Mouse (Mus musculus): ENCODE results near the gene Cox4i1. TPM values are rescaled to one million over a fixed set of nuclear protein-coding genes. Genes with fewer than 3 reads are reported as not detected.

Cox4i1 gene
- polyA plus RNA-seq, 1 experiment from 2014 or later = 638 TPM

GRCm38 (mm10) chr8:120685097-120685496, 17.1 kb downstream of the Cox4i1 start:
- ATAC-seq (ENCODE audit: low read depth) = no peak

GRCm38 (mm10) chr8:120685591-120685990, 17.6 kb downstream of the Cox4i1 start:
- no peaks in the 10 kb centered on the region; the same call in 1 of the 2 replicates for H3K4me1 ChIP-seq (ENCODE audit: control insufficient read depth, low read depth, low read length)
- H3K27ac ChIP-seq (ENCODE audit: low read length) = peak overlapping the region; percentile 6; the same call in 1 of the 2 replicates
- H3K4me3 ChIP-seq (ENCODE audit: low read depth, low read length) = no peak overlapping the region
- no peaks in the 10 kb centered on the region for H3K9me3 ChIP-seq (replicated peaks; ENCODE audit: control insufficient read depth, low read length)
- 0 out of 2 replicates have a peak, but pooled peaks have one; percentile 19 for ATAC-seq (ENCODE audit: low read depth)
- peaks cover 3% of the 10 kb centered on the region; the same call in 1 of the 2 replicates for H3K27me3 ChIP-seq (ENCODE audit: control insufficient read depth, insufficient read depth, low read depth, low read length)
- no peaks in the 10 kb centered on the region for H3K36me3 ChIP-seq (ENCODE audit: control insufficient read depth, insufficient read depth)
- no peak overlapping the region for H3K4me2 ChIP-seq (ENCODE audit: low read depth, low read length)
- WGBS (ENCODE audit: insufficient replicate concordance) = 58% methylated on average over 8 of the region's 8 CpGs
- H3K9ac ChIP-seq (ENCODE audit: low read depth, low read length) = no peak overlapping the region

More at GRCm38 (mm10) chr8:120685097-120685496, 17.1 kb downstream of the Cox4i1 start:
- H3K27me3 ChIP-seq (ENCODE audit: control insufficient read depth, insufficient read depth, low read depth, low read length) = peaks cover 3% of the 10 kb centered on the region; the same call in 1 of the 2 replicates
- H3K4me1 ChIP-seq (ENCODE audit: control insufficient read depth, low read depth, low read length) = peaks cover 1% of the 10 kb centered on the region
- H3K4me2 ChIP-seq (ENCODE audit: low read depth, low read length) = no peak overlapping the region
- H3K36me3 ChIP-seq (ENCODE audit: control insufficient read depth, insufficient read depth) = no peaks in the 10 kb centered on the region
- H3K4me3 ChIP-seq (ENCODE audit: low read depth, low read length) = no peak overlapping the region
- H3K27ac ChIP-seq (ENCODE audit: low read length) = no peak overlapping the region
- 62% methylated on average over 5 of the region's 5 CpGs for WGBS (ENCODE audit: insufficient replicate concordance)
- H3K9ac ChIP-seq (ENCODE audit: low read depth, low read length) = no peak overlapping the region
- no peaks in the 10 kb centered on the region for H3K9me3 ChIP-seq (replicated peaks; ENCODE audit: control insufficient read depth, low read length)

GRCm38 (mm10) chr8:120686051-120686450, 18.0 kb downstream of the Cox4i1 start:
- no peak overlapping the region for H3K4me2 ChIP-seq (ENCODE audit: low read depth, low read length)
- WGBS (ENCODE audit: insufficient replicate concordance) = 20% methylated on average over 13 of the region's 13 CpGs
- peak; percentile 52 for ATAC-seq (ENCODE audit: low read depth)
- no peak overlapping the region for H3K9ac ChIP-seq (ENCODE audit: low read depth, low read length)
- H3K27me3 ChIP-seq (ENCODE audit: control insufficient read depth, insufficient read depth, low read depth, low read length) = peaks cover 3% of the 10 kb centered on the region; the same call in 1 of the 2 replicates
- no peak overlapping the region for H3K4me3 ChIP-seq (ENCODE audit: low read depth, low read length)
- H3K9me3 ChIP-seq (replicated peaks; ENCODE audit: control insufficient read depth, low read length) = no peaks in the 10 kb centered on the region
- peak overlapping the region; percentile 6; the same call in 1 of the 2 replicates for H3K27ac ChIP-seq (ENCODE audit: low read length)
- H3K4me1 ChIP-seq (ENCODE audit: control insufficient read depth, low read depth, low read length) = no peaks in the 10 kb centered on the region; the same call in 1 of the 2 replicates
- no peaks in the 10 kb centered on the region for H3K36me3 ChIP-seq (ENCODE audit: control insufficient read depth, insufficient read depth)

DNA sequence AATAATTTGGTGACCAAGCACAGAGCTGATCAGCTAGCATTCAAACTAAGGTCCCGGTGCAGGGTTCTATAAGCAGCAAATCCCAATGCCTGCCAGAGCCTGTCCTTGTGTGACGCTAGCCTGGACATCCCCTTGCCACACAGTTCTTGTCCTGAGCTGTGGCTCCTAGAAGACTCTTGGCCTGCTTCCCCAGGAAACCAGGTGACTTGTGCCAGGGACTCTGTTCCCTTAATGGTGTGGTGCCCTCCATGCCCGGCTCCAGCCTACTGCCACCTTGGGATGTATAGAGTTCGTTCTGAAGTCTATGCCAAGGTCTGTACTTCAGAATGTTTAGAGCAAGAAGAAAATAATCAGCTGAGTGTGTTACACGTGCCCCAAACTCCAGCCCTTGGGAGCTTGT, 18.6 kb downstream of the Cox4i1 start:
- no peak overlapping the region for H3K27ac ChIP-seq (ENCODE audit: low read length)
- no peaks in the 10 kb centered on the region for H3K36me3 ChIP-seq (ENCODE audit: control insufficient read depth, insufficient read depth)
- H3K4me3 ChIP-seq (ENCODE audit: low read depth, low read length) = no peak overlapping the region
- H3K4me1 ChIP-seq (ENCODE audit: control insufficient read depth, low read depth, low read length) = no peaks in the 10 kb centered on the region; the same call in 1 of the 2 replicates
- H3K9ac ChIP-seq (ENCODE audit: low read depth, low read length) = no peak overlapping the region
- whole genome bisulfite sequencing (ENCODE audit: insufficient replicate concordance) = 55% methylated on average over 5 of the region's 5 CpGs
- H3K27me3 ChIP-seq (ENCODE audit: control insufficient read depth, insufficient read depth, low read depth, low read length) = peaks cover 3% of the 10 kb centered on the region; the same call in 1 of the 2 replicates
- no peak overlapping the region for H3K4me2 ChIP-seq (ENCODE audit: low read depth, low read length)
- H3K9me3 ChIP-seq (replicated peaks; ENCODE audit: control insufficient read depth, low read length) = no peaks in the 10 kb centered on the region
- ATAC-seq (ENCODE audit: low read depth) = no peak

- H3K9ac ChIP-seq (ENCODE audit: low read depth, low read length) = no peak overlapping the region
- no peak for ATAC-seq (ENCODE audit: low read depth)
- no peaks in the 10 kb centered on the region for H3K36me3 ChIP-seq (ENCODE audit: control insufficient read depth, insufficient read depth)
- no peak overlapping the region for H3K27ac ChIP-seq (ENCODE audit: low read length)
- peaks cover 3% of the 10 kb centered on the region; the same call in 1 of the 2 replicates for H3K27me3 ChIP-seq (ENCODE audit: control insufficient read depth, insufficient read depth, low read depth, low read length)
- WGBS (ENCODE audit: insufficient replicate concordance) = 59% methylated on average over 8 of the region's 8 CpGs
- H3K4me1 ChIP-seq (ENCODE audit: control insufficient read depth, low read depth, low read length) = no peaks in the 10 kb centered on the region; the same call in 1 of the 2 replicates
- no peak overlapping the region for H3K4me3 ChIP-seq (ENCODE audit: low read depth, low read length)
- H3K9me3 ChIP-seq (replicated peaks; ENCODE audit: control insufficient read depth, low read length) = no peaks in the 10 kb centered on the region
- no peak overlapping the region for H3K4me2 ChIP-seq (ENCODE audit: low read depth, low read length)
These were observed 19.8 kb downstream of the Cox4i1 start for GRCm38 (mm10) chr8:120687786-120688185.

DNA sequence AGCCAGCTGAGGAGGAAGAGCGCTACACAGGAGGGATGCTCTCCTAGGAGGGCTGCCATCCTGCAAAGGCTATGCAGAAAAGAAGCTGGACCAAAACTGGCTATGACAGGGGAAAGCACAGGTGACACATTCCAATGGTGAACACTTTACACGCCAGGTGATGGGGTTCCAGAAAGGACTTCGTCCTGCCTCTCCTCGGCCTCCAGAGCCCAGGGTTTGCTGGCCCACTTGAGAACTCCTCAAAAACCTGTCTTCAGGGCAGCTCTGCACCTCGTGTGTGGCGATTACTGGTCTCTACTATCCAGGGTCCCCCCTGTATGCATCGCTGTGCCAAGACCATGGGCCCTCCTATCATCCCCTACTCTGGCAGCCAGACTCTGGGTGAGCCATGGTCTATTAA, 20.5 kb downstream of the Cox4i1 start:
- WGBS (ENCODE audit: insufficient replicate concordance) = 68% methylated on average over 7 of the region's 7 CpGs
- no peak overlapping the region for H3K4me3 ChIP-seq (ENCODE audit: low read depth, low read length)
- no peak overlapping the region for H3K9ac ChIP-seq (ENCODE audit: low read depth, low read length)
- H3K36me3 ChIP-seq (ENCODE audit: control insufficient read depth, insufficient read depth) = no peaks in the 10 kb centered on the region
- peaks cover 3% of the 10 kb centered on the region; the same call in 1 of the 2 replicates for H3K27me3 ChIP-seq (ENCODE audit: control insufficient read depth, insufficient read depth, low read depth, low read length)
- H3K4me2 ChIP-seq (ENCODE audit: low read depth, low read length) = no peak overlapping the region
- no peak for ATAC-seq (ENCODE audit: low read depth)
- no peak overlapping the region for H3K27ac ChIP-seq (ENCODE audit: low read length)
- no peaks in the 10 kb centered on the region; the same call in 1 of the 2 replicates for H3K4me1 ChIP-seq (ENCODE audit: control insufficient read depth, low read depth, low read length)
- H3K9me3 ChIP-seq (replicated peaks; ENCODE audit: control insufficient read depth, low read length) = no peaks in the 10 kb centered on the region

GRCm38 (mm10) chr8:120692934-120693333, 24.9 kb downstream of the Cox4i1 start:
- no peak for ATAC-seq (ENCODE audit: low read depth)
- 56% methylated on average over 4 of the region's 4 CpGs for WGBS (ENCODE audit: insufficient replicate concordance)

GRCm38 (mm10) chr8:120693861-120694493, 26.0 kb downstream of the Cox4i1 start:
- 34% methylated on average over 22 of the region's 22 CpGs for WGBS (ENCODE audit: insufficient replicate concordance)
- peak; percentile 42 for ATAC-seq (ENCODE audit: low read depth)
- Histone ChIP-seq H3K27ac (ENCODE audit: low read length) (no peak overlapping the region), H3K9me3 (replicated peaks; ENCODE audit: control insufficient read depth, low read length) (no peaks in the 10 kb centered on the region), H3K4me3 (ENCODE audit: low read depth, low read length) (no peak overlapping the region), H3K36me3 (ENCODE audit: control insufficient read depth, insufficient read depth) (no peaks in the 10 kb centered on the region), H3K9ac (ENCODE audit: low read depth, low read length) (no peak overlapping the region), H3K4me2 (ENCODE audit: low read depth, low read length) (no peak overlapping the region), H3K4me1 (ENCODE audit: control insufficient read depth, low read depth, low read length) (peaks cover 6% of the 10 kb centered on the region), H3K27me3 (ENCODE audit: control insufficient read depth, insufficient read depth, low read depth, low read length) (0 out of 2 replicates have a peak, but pooled peaks cover under 1% of the 10 kb centered on the region)

More at GRCm38 (mm10) chr8:120692934-120693333, 24.9 kb downstream of the Cox4i1 start:
- Histone ChIP-seq H3K4me1 (ENCODE audit: control insufficient read depth, low read depth, low read length) (peaks cover 6% of the 10 kb centered on the region), H3K27ac (ENCODE audit: low read length) (no peak overlapping the region), H3K9me3 (replicated peaks; ENCODE audit: control insufficient read depth, low read length) (no peaks in the 10 kb centered on the region), H3K9ac (ENCODE audit: low read depth, low read length) (no peak overlapping the region), H3K27me3 (ENCODE audit: control insufficient read depth, insufficient read depth, low read depth, low read length) (peaks cover 3% of the 10 kb centered on the region; the same call in 1 of the 2 replicates), H3K4me2 (ENCODE audit: low read depth, low read length) (no peak overlapping the region), H3K36me3 (ENCODE audit: control insufficient read depth, insufficient read depth) (no peaks in the 10 kb centered on the region), H3K4me3 (ENCODE audit: low read depth, low read length) (no peak overlapping the region)

Measured in liver, embryonic 16.5 days (tissue).